Mouse (Mus musculus) retina, embryonic 14.5 days (tissue): ENCODE results near the gene Acot13.

Experiments
- DNase-seq: peaks from one replicate; pipeline ENCODE4 v3.0.0-alpha.2; 2015; ENCODE audit warnings: low spot score

Gene Acot13

GRCm38 (mm10) chr13:24830756-24831352 is 486 bp downstream of the Acot13 start:
- no peak for DNase-seq

GRCm38 (mm10) chr13:24826116-24826515 is 5.2 kb downstream of the Acot13 start:
- no peak for DNase-seq

- no peak for DNase-seq
These were observed 5.8 kb downstream of the Acot13 start for GRCm38 (mm10) chr13:24825587-24825986.

- DNase-seq = no peak
These were observed 6.7 kb downstream of the Acot13 start for GRCm38 (mm10) chr13:24824647-24825046.

GRCm38 (mm10) chr13:24822663-24823343 is 8.5 kb downstream of the Acot13 start:
- no peak for DNase-seq

- no peak for DNase-seq
These were observed 11.4 kb downstream of the Acot13 start for GRCm38 (mm10) chr13:24819931-24820330.

GRCm38 (mm10) chr13:24816125-24817092 is 14.9 kb downstream of the Acot13 start:
- DNase-seq = no peak

GRCm38 (mm10) chr13:24814616-24815015 is 16.7 kb downstream of the Acot13 start:
- no peak for DNase-seq

- DNase-seq = no peak
These were observed 18.8 kb downstream of the Acot13 start for GRCm38 (mm10) chr13:24812521-24812920.

GRCm38 (mm10) chr13:24806079-24806478 is 25.3 kb downstream of the Acot13 start:
- DNase-seq = no peak

GRCm38 (mm10) chr13:24803196-24803595 is 28.1 kb downstream of the Acot13 start:
- no peak for DNase-seq

GRCm38 (mm10) chr13:24802131-24802691 is 29.1 kb downstream of the Acot13 start:
- DNase-seq = peak; percentile 36

GRCm38 (mm10) chr13:24801308-24801921 is 29.9 kb downstream of the Acot13 start, which contains the start of gene BC005537:
Gene BC005537 (plus strand): TSS chr13:24801657.
- DNase-seq = no peak

GRCm38 (mm10) chr13:24800674-24801307 is 30.5 kb downstream of the Acot13 start:
- peak; percentile 96 for DNase-seq

GRCm38 (mm10) chr13:24799925-24800673 is 31.2 kb downstream of the Acot13 start:
- peak; percentile 53 for DNase-seq

GRCm38 (mm10) chr13:24799378-24799777 is 32.0 kb downstream of the Acot13 start:
- no peak for DNase-seq

GRCm38 (mm10) chr13:24798686-24799085 is 32.7 kb downstream of the Acot13 start:
- DNase-seq = no peak

- no peak for DNase-seq
These were observed 38.8 kb downstream of the Acot13 start for GRCm38 (mm10) chr13:24792411-24793045.

- no peak for DNase-seq
These were observed 40.0 kb downstream of the Acot13 start for GRCm38 (mm10) chr13:24791349-24791748.

- DNase-seq = no peak
These were observed 43.9 kb downstream of the Acot13 start for GRCm38 (mm10) chr13:24787477-24787876.
